Mouse (Mus musculus): ENCODE measurements around the gene Usp10. TPM values are rescaled to one million over a fixed set of nuclear protein-coding genes. Genes with fewer than 3 reads are reported as not detected.

Gene Usp10
- polyA plus RNA-seq, 1 experiment from 2014 or later, result 120 TPM

DNA sequence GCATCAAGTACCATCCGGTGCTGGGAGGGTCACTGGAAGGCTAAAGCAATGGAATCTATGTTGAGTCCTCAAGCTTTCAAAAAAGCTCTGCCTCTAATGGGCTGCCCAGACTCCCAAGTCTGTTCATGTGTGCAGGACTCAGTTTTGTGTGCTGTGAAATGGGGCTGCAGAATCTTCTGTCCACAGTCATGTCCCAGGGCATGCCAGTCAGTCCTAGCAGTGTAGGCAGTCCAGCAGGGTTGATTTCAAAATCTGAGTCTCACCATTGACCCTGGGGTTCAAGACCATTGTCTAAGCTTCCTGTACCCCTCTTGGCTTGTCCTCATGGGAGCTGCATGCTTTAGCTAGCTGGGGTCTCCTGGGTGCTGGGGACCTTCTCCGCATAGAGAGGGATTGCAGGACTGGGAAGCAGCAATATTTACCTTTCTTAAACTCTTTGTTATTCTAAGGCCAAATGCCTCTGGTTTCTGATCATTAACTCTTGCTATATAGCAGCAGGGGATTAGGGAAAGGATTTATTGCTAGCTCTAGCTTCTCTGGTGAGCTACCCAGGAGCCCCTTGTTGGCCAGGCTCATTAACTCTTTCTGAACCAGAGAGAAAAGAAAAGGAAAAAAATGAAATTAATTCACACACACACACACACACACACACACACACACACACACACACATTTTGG lies 94.7 kb downstream of the Usp10 start:
- peaks cover 3% of the 10 kb centered on the region for H3K4me1 ChIP-seq (ENCODE audit: control insufficient read depth, insufficient read depth, low read depth, low read length)
- H3K9me3 ChIP-seq (ENCODE audit: control insufficient read depth, low read length), result no peaks in the 10 kb centered on the region
- ATAC-seq, result no peak
- H3K36me3 ChIP-seq (ENCODE audit: control insufficient read depth, insufficient read depth, low read length), result no peaks in the 10 kb centered on the region
- H3K27ac ChIP-seq (ENCODE audit: low read depth, low read length), result no peak overlapping the region
- no peak overlapping the region for H3K4me2 ChIP-seq (ENCODE audit: low read length)
- no peaks in the 10 kb centered on the region for H3K27me3 ChIP-seq (replicated peaks; ENCODE audit: control insufficient read depth, insufficient read depth, low read length)
- WGBS, result 57% methylated on average over 2 of the region's 2 CpGs
- no peak overlapping the region for H3K4me3 ChIP-seq (ENCODE audit: low read length)
- H3K9ac ChIP-seq (ENCODE audit: low read depth, low read length), result no peak overlapping the region

DNA sequence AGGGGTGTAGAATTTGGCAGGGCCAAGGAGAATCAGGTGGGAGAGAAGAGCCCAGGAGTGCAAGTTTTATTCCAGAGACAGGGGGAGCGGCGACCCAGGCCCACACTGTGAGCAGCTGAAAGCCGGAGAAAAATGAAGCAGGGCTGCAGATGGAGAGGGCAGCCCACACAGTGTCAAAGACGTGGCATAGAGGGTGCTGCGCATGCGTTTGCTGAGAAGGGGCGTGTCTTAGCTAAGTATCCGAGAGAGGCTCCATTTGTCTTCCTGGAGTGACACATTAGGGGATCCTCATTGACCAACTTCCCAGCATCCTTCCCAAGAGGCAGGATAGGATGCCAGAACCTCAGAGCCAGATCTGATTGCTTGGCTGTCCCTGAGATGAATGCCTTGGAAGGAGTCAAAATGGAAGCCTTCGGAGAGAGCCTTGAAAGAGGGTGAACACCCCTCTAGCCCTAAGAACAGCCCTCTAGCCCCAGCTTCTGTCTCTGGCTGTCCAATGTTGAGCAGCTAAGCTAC lies 96.5 kb downstream of the Usp10 start:
- Histone ChIP-seq H3K36me3 (ENCODE audit: control insufficient read depth, insufficient read depth, low read length) (no peaks in the 10 kb centered on the region), H3K4me3 (ENCODE audit: low read length) (no peak overlapping the region), H3K4me1 (ENCODE audit: control insufficient read depth, insufficient read depth, low read depth, low read length) (peaks cover 3% of the 10 kb centered on the region), H3K9ac (ENCODE audit: low read depth, low read length) (no peak overlapping the region), H3K4me2 (ENCODE audit: low read length) (no peak overlapping the region), H3K27me3 (replicated peaks; ENCODE audit: control insufficient read depth, insufficient read depth, low read length) (no peaks in the 10 kb centered on the region; the same call in 1 of the 2 replicates), H3K9me3 (ENCODE audit: control insufficient read depth, low read length) (no peaks in the 10 kb centered on the region), H3K27ac (ENCODE audit: low read depth, low read length) (no peak overlapping the region)
- ATAC-seq, result peak; percentile 40; the same call in 1 of the 2 replicates
- WGBS, result 37% methylated on average over 9 of the region's 9 CpGs

Other genes starting within 250 kb of the Usp10 start
- 7.1 and 8.3 TPM in 2 replicates for gene Wfdc1, start 244.0 kb upstream of the Usp10 start, polyA plus RNA-seq (2015; fragmentation: Nextera tagmentation; extraction: Ambion mirVana)
- 0.49 and 0.75 TPM in 2 replicates for gene Atp2c2, start 210.4 kb upstream of the Usp10 start, polyA plus RNA-seq (2015; fragmentation: Nextera tagmentation; extraction: Ambion mirVana)
- gene Tldc1, start 131.9 kb upstream of the Usp10 start, polyA plus RNA-seq (2015; fragmentation: Nextera tagmentation; extraction: Ambion mirVana), result 11.4 and 13.4 TPM in 2 replicates
- gene Cotl1, start 69.8 kb upstream of the Usp10 start, polyA plus RNA-seq (2015; fragmentation: Nextera tagmentation; extraction: Ambion mirVana), result 112 and 127 TPM in 2 replicates
- 20.3 and 20.5 TPM in 2 replicates for gene Klhl36, start 48.1 kb upstream of the Usp10 start, polyA plus RNA-seq (2015; fragmentation: Nextera tagmentation; extraction: Ambion mirVana)
- 9.8 and 12.4 TPM in 2 replicates for gene Gm20388, start 481 bp downstream of the Usp10 start, polyA plus RNA-seq (2015; fragmentation: Nextera tagmentation; extraction: Ambion mirVana)
- 2.7 and 3.1 TPM in 2 replicates for gene Crispld2, start 82.1 kb downstream of the Usp10 start, polyA plus RNA-seq (2015; fragmentation: Nextera tagmentation; extraction: Ambion mirVana)
- gene Zdhhc7, start 191.1 kb downstream of the Usp10 start, polyA plus RNA-seq (2015; fragmentation: Nextera tagmentation; extraction: Ambion mirVana), result 28.0 and 29.3 TPM in 2 replicates
- gene 6430548M08Rik, start 203.8 kb downstream of the Usp10 start, polyA plus RNA-seq (2015; fragmentation: Nextera tagmentation; extraction: Ambion mirVana), result 32.6 and 38.0 TPM in 2 replicates

All from hindbrain, embryonic 16.5 days (tissue).